Mouse (Mus musculus): ENCODE results near the gene Galk2.

DNA sequence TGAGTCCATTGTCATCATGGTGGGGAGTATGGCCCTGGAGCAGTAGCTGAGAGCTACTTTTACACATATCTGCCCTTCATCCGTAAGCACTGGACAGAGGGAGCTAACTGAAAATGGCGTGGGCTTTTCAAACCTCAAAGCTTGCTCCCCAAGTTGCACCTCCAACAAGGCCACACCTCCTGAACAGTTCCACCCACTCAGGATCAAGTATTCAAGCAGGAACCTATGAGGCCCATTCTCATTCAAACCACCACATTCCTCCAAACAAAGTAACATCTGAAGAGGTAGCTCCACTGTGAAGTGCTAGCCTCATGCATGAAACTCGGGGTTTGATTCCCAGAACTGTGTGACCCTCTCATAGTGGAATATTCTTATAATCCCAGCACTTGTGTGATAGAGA, 9.4 kb downstream of the Galk2 start:
- TF ChIP-seq CTCF (IDR thresholded peaks at IDR 0.05; ENCODE audit: low read depth), result no peak
- no peak for TF ChIP-seq EP300 (IDR thresholded peaks at IDR 0.05; ENCODE audit: low read depth)

Measured in liver, postnatal 0 days (tissue).